Mouse (Mus musculus): ENCODE measurements at regions not wholly inside any gene's neighbourhood (a gene's known extent, or its start where the extent isn't known, plus 50 kb on each side); places are given as distances from the start of the nearest gene placed in this dataset.

DNA sequence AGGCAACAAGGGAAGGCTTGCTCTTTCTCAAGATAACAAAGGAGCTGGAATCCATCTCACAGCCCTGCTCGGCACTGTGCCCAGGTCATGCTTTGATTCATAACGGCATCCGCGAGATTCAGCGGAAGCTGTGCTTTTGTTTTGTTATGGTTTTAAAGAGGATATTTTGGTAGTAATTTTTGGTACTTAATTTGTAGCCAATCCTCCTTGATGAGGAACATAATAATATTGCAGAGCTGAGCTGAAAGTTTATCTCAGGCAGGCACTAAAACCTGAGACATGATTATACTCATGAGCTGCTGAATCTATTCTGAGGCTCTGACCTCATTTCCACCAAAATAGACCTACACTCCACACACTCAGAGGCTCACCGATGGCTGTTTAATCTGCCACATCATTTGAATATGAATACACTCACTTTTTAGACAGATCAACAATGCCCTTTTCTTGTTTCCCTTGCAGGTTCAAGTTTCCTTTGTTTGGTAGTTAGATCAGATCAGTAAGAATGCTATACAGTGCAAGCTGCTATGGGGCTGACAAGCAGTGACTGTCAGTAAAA lies 518.5 kb downstream of the Ptprc start:
- WGBS (ENCODE audit: insufficient replicate concordance): 73% methylated on average over 6 of the region's 6 CpGs
- Histone ChIP-seq H3K36me3 (no peaks in the 10 kb centered on the region), H3K27me3 (no peaks in the 10 kb centered on the region), H3K4me1 (replicated peaks) (no peaks in the 10 kb centered on the region), H3K4me3 (replicated peaks) (no peak overlapping the region), H3K27ac (no peak overlapping the region), H3K9ac (no peak overlapping the region), H3K9me3 (replicated peaks) (no peaks in the 10 kb centered on the region), H3K4me2 (no peak overlapping the region)
- DNase-seq (no peak), ATAC-seq (ENCODE audit: low read depth) (no peak)

DNA sequence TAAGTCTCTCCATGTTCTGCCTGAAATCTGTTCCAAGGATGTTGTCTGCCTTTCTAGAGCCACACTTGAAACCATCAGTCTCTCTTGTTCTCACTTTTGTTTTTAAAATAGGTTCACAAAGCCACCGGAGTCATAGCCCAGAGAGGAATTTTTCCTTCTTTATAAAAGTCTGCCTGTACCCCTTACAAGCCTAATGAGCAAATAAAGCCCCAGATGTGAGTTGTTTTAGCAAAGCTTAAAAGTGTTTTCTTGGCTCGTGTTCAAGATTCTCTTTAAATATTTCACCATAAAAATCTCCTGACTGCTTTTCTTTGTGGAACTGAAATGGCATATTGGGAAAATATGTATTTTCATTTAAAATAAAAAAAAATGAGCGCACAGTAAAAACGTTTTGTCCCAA lies 521.3 kb downstream of the Ptprc start:
- H3K9me3 ChIP-seq (replicated peaks): no peaks in the 10 kb centered on the region
- no peak overlapping the region for H3K4me2 ChIP-seq
- H3K36me3 ChIP-seq: no peaks in the 10 kb centered on the region
- WGBS (ENCODE audit: insufficient replicate concordance): 49% methylated on average over 4 of the region's 4 CpGs
- H3K27me3 ChIP-seq: no peaks in the 10 kb centered on the region
- H3K4me3 ChIP-seq (replicated peaks): no peak overlapping the region
- H3K4me1 ChIP-seq (replicated peaks): no peaks in the 10 kb centered on the region
- H3K27ac ChIP-seq: no peak overlapping the region
- DNase-seq: no peak
- no peak for ATAC-seq (ENCODE audit: low read depth)
- H3K9ac ChIP-seq: no peak overlapping the region

DNA sequence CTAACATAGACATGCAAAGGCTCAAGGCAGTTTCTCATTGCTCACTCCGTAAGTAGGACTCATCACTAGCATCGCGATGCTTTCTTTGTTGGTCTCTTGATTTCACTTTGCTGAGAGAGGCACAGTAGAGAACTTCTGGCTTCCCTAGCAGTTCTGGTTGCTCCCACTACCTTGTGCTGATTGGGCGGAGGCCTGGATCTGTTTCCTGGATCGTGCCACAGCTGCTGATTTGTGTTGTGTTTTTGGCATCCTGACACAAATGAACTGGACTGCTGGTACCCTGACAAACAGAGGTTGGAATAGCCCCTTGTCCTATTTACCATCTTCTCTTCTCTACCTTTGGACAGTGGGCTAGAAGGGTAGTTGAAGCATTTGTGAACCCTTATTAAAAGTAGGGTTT lies 522.0 kb downstream of the Ptprc start:
- Histone ChIP-seq H3K27me3 (no peaks in the 10 kb centered on the region), H3K4me1 (replicated peaks) (no peaks in the 10 kb centered on the region), H3K36me3 (no peaks in the 10 kb centered on the region), H3K4me2 (no peak overlapping the region), H3K9me3 (replicated peaks) (no peaks in the 10 kb centered on the region), H3K4me3 (replicated peaks) (no peak overlapping the region), H3K9ac (no peak overlapping the region), H3K27ac (no peak overlapping the region)
- ATAC-seq (ENCODE audit: low read depth) (no peak), DNase-seq (no peak)
- WGBS (ENCODE audit: insufficient replicate concordance): 62% methylated on average over 5 of the region's 5 CpGs

DNA sequence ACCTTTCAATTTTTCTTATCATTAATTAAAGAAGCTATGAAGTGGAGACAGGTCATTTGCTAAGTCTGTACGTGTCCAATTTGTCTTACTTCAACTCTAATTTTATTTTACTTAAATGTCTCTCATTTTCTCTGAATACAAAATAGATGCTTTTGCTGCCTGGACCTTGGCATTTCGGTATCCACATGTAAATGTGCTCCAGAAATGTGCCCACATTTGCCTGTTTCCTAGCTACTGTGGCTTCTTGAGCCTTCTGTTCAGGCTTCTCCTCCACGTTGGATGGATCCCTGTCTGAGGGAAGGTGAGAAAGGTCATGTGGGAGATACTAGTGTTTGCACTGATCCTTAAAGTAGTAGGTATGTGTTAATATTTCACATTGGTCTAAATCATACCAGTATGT lies 524.9 kb downstream of the Ptprc start:
- no peak for DNase-seq
- no peak overlapping the region for H3K9ac ChIP-seq
- no peak overlapping the region for H3K27ac ChIP-seq
- no peak overlapping the region for H3K4me2 ChIP-seq
- H3K4me3 ChIP-seq (replicated peaks): no peak overlapping the region
- no peaks in the 10 kb centered on the region for H3K9me3 ChIP-seq (replicated peaks)
- no peaks in the 10 kb centered on the region for H3K4me1 ChIP-seq (replicated peaks)
- WGBS (ENCODE audit: insufficient replicate concordance): 40% methylated on average over 3 of the region's 3 CpGs
- H3K36me3 ChIP-seq: no peaks in the 10 kb centered on the region
- no peak for ATAC-seq (ENCODE audit: low read depth)
- no peaks in the 10 kb centered on the region for H3K27me3 ChIP-seq

DNA sequence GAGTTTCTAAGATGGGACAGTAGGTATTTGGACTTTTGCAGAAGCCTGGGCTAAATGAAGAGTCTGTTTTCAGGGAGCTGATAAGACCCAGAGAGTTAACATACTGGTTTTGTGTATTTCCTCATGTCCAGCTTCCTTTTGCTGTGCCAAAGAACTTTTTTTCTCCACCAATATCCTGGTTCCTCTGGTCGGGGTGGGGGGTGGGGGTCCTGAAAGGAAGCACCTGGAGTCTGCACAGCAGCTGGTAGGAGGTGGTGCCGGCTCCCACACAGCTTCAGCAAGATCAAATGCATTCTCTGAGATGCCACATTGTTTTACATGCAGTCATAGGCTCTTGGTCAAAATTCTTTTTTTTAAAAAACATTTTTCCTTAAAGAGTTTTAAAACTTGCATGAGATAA lies 525.4 kb downstream of the Ptprc start:
- no peak overlapping the region for H3K4me2 ChIP-seq
- no peaks in the 10 kb centered on the region for H3K9me3 ChIP-seq (replicated peaks)
- DNase-seq (no peak), ATAC-seq (ENCODE audit: low read depth) (no peak)
- no peak overlapping the region for H3K4me3 ChIP-seq (replicated peaks)
- WGBS (ENCODE audit: insufficient replicate concordance): 23% methylated on average over 2 of the region's 2 CpGs
- H3K36me3 ChIP-seq: no peaks in the 10 kb centered on the region
- no peaks in the 10 kb centered on the region for H3K27me3 ChIP-seq
- no peak overlapping the region for H3K27ac ChIP-seq
- H3K9ac ChIP-seq: no peak overlapping the region
- no peaks in the 10 kb centered on the region for H3K4me1 ChIP-seq (replicated peaks)

DNA sequence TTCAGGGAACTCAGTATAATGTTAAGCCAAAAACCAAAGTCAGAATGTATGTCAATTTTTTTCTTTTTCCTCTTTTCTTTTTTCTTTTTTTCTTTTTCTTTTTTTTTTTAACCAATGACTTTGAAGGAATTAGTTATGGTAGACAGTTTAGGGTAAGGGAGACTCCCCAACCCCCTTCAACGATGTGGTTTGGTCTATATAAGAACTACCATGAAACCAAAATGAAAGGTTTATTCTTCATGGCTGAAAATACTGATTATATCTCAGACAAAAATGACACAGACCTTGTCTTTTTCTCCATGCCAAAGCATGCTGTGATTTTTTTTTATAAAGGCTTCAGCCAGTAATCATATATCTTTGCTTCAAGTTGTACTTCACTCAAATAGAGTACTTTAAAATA lies 526.7 kb downstream of the Ptprc start:
- H3K27ac ChIP-seq: no peak overlapping the region
- H3K9ac ChIP-seq: no peak overlapping the region
- DNase-seq: no peak
- no peak for ATAC-seq (ENCODE audit: low read depth)
- no peak overlapping the region for H3K4me2 ChIP-seq
- no peaks in the 10 kb centered on the region for H3K9me3 ChIP-seq (replicated peaks)
- no peak overlapping the region for H3K4me3 ChIP-seq (replicated peaks)
- WGBS (ENCODE audit: insufficient replicate concordance): 48% methylated on average over 1 of the region's 1 CpGs
- H3K27me3 ChIP-seq: no peaks in the 10 kb centered on the region
- H3K36me3 ChIP-seq: no peaks in the 10 kb centered on the region
- H3K4me1 ChIP-seq (replicated peaks): no peaks in the 10 kb centered on the region

DNA sequence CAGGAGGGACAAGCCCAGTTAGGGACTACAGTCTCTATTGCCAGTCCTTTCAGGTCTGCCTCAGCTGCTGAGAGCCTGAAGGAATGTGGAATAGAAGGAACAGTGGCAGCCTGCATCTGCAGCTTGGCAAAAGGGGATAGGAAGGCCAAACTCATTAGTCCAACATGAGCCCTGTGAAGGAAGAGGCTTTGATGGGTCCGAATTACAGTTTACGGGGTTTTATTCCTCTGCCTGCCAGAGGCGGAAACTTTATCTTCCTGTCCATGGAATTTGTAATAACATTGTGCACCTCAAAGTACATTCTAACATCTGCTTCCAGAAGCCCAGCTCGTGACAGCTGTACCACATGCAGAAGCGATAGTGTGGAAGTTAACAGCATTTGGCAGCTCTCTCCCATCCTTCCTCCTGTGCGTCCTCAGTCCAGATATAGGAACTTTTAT lies 530.9 kb downstream of the Ptprc start:
- H3K4me1 ChIP-seq (replicated peaks): no peaks in the 10 kb centered on the region
- no peak for DNase-seq
- no peak for ATAC-seq (ENCODE audit: low read depth)
- 57% methylated on average over 6 of the region's 6 CpGs for WGBS (ENCODE audit: insufficient replicate concordance)
- H3K9ac ChIP-seq: no peak overlapping the region
- H3K4me3 ChIP-seq (replicated peaks): no peak overlapping the region
- H3K27ac ChIP-seq: no peak overlapping the region
- no peaks in the 10 kb centered on the region for H3K9me3 ChIP-seq (replicated peaks)
- H3K27me3 ChIP-seq: no peaks in the 10 kb centered on the region
- H3K4me2 ChIP-seq: no peak overlapping the region
- H3K36me3 ChIP-seq: no peaks in the 10 kb centered on the region

DNA sequence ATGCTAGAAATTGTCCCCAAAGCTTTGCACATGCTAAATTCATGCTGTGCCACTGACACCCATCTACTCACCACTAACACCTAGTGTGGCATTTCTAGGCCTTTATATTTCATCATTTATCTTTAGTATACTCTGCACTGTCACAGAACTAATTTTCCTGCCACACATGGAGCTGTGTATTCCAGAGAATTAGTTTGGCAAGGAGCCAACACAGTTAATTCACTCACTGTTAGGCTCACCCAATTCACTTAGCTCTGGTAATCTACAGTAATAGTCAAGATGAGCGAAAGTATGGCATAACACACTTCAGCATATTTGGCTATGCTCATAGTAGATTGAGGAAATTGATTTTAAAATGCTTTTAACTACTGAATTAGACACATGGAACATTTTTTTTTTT lies 532.0 kb downstream of the Ptprc start:
- H3K27me3 ChIP-seq: no peaks in the 10 kb centered on the region
- H3K4me2 ChIP-seq: no peak overlapping the region
- no peak overlapping the region for H3K27ac ChIP-seq
- ATAC-seq (ENCODE audit: low read depth): no peak
- no peaks in the 10 kb centered on the region for H3K36me3 ChIP-seq
- H3K4me3 ChIP-seq (replicated peaks): no peak overlapping the region
- 49% methylated on average over 1 of the region's 1 CpGs for WGBS (ENCODE audit: insufficient replicate concordance)
- no peak overlapping the region for H3K9ac ChIP-seq
- no peaks in the 10 kb centered on the region for H3K4me1 ChIP-seq (replicated peaks)
- H3K9me3 ChIP-seq (replicated peaks): no peaks in the 10 kb centered on the region
- no peak for DNase-seq

DNA sequence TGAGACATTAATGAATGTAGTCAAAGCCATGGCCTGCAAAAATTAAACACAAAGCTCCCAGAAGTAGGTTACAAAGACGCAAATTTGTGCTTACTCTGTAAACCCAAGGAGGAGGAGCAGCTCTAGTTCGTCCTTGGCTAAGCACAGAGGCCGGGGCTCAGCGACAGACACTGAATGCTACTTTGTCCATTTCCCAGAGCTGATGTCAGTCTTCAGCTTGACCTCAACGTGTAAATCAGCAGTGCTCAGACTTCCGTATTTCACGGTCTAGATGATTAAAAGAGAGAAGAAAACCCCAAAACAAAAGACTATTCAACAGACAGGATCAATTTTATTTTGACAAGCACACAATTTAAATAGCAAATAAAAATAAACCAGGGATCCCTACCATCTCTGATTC lies 534.7 kb downstream of the Ptprc start:
- no peaks in the 10 kb centered on the region for H3K27me3 ChIP-seq
- ATAC-seq (ENCODE audit: low read depth): no peak
- H3K36me3 ChIP-seq: no peaks in the 10 kb centered on the region
- H3K27ac ChIP-seq: no peak overlapping the region
- no peak overlapping the region for H3K4me3 ChIP-seq (replicated peaks)
- WGBS (ENCODE audit: insufficient replicate concordance): 34% methylated on average over 7 of the region's 7 CpGs
- no peaks in the 10 kb centered on the region for H3K4me1 ChIP-seq (replicated peaks)
- H3K9ac ChIP-seq: no peak overlapping the region
- no peak overlapping the region for H3K4me2 ChIP-seq
- DNase-seq: no peak
- H3K9me3 ChIP-seq (replicated peaks): no peaks in the 10 kb centered on the region

DNA sequence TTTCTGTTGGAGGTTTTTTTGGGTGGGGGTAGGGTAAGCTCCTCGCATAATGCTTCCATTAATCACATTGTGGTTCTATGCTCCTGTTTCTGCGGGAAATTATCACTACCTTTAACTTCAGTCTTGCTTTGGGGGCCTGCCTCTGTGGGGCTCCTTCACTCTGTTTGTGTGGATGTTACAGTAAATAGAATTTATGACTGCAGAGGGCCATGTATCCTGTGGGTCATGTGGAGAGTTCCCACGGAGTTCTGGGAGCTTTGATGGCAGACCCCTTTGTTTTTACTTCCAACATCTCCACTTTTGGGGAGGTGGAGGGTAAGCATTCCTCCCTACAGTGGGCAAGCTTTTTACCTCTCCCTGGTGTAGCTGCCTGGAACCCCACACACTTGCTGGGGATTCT lies 538.6 kb downstream of the Ptprc start:
- Histone ChIP-seq H3K4me1 (replicated peaks) (no peaks in the 10 kb centered on the region), H3K4me3 (replicated peaks) (no peak overlapping the region), H3K27me3 (no peaks in the 10 kb centered on the region), H3K9ac (no peak overlapping the region), H3K27ac (no peak overlapping the region), H3K36me3 (no peaks in the 10 kb centered on the region), H3K4me2 (no peak overlapping the region), H3K9me3 (replicated peaks) (no peaks in the 10 kb centered on the region)
- WGBS (ENCODE audit: insufficient replicate concordance): 48% methylated on average over 3 of the region's 3 CpGs
- ATAC-seq (ENCODE audit: low read depth) (no peak), DNase-seq (no peak)

DNA sequence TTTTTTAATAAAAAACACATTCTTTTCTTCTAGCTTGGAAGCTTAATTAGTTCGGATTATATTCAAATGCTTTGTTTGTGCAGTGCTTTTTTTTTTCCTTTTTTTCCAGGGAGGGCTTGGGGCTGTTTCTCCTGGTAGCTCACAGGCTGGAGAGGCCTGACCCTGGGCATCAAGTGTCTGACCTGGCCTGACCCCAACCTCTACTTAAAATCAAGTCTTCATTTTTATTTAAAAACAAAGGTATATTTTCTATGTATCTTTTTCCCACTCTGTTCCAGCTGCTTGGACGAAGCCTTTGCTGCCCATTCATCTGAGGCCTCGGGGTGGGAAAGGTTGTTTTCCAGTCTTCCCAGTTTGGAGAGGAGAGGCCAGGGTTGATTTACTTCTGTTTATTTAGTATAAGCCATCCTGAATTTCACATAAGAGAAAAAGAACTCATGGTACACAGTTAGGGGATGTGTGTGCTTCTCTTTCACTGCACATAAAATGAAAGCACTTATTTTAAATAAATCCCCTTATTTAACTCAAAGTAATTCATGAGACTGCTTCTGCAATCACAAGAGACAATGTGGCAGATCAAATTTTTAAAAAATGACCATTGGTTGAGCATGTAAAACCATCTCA lies 539.1 kb downstream of the Ptprc start:
- no peak overlapping the region for H3K9ac ChIP-seq
- H3K4me2 ChIP-seq: no peak overlapping the region
- H3K4me1 ChIP-seq (replicated peaks): no peaks in the 10 kb centered on the region
- 60% methylated on average over 3 of the region's 3 CpGs for WGBS (ENCODE audit: insufficient replicate concordance)
- no peaks in the 10 kb centered on the region for H3K9me3 ChIP-seq (replicated peaks)
- no peak for DNase-seq
- H3K27me3 ChIP-seq: no peaks in the 10 kb centered on the region
- no peaks in the 10 kb centered on the region for H3K36me3 ChIP-seq
- no peak for ATAC-seq (ENCODE audit: low read depth)
- H3K4me3 ChIP-seq (replicated peaks): no peak overlapping the region
- H3K27ac ChIP-seq: no peak overlapping the region

DNA sequence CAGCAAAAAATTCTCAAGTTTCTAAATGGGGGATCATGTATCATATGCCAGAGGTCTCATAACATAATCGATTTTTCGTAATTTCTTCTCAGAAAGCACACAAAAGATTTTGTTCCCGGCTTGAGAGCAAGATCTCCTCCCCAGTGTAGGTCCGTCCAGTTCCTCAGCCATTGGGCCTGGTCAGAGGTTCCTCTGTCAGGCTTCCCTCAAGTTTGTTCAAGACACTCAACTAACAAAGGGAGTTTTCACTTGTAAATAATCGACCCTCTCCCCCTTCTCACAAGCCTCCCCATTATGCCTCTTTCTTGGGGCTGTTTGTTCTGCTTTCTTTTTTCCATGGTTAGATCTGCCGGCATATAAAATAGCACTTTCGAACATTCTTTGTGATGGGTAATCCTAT lies 539.7 kb downstream of the Ptprc start:
- Histone ChIP-seq H3K27me3 (no peaks in the 10 kb centered on the region), H3K4me1 (replicated peaks) (no peaks in the 10 kb centered on the region), H3K4me2 (no peak overlapping the region), H3K9me3 (replicated peaks) (no peaks in the 10 kb centered on the region), H3K27ac (no peak overlapping the region), H3K36me3 (no peaks in the 10 kb centered on the region), H3K4me3 (replicated peaks) (no peak overlapping the region), H3K9ac (no peak overlapping the region)
- no peak for DNase-seq
- 64% methylated on average over 7 of the region's 7 CpGs for WGBS (ENCODE audit: insufficient replicate concordance)
- no peak for ATAC-seq (ENCODE audit: low read depth)
